Mouse (Mus musculus) embryonic facial prominence, embryonic 12.5 days (tissue): ENCODE results near the gene Trpm3. TPM values are rescaled to one million over a fixed set of nuclear protein-coding genes. Genes with fewer than 3 reads are reported as not detected.
A peak's percentile ranks its signal among the peaks of the same experiment; 100 is the strongest.

Experiments
- ATAC-seq: fragments of 200-750 bp; cut with Nextera tagmentation; 2 replicates; pipeline ENCODE4 v1.8.0; 2017; ENCODE audit not compliant: insufficient number of reproducible peaks, insufficient read depth, low FRiP score, low TSS enrichment
- H3K27ac ChIP-seq: fragments of 300-500 bp; sonication (generic); 2 replicates; pipeline ENCODE4 v1.5.1; 2016; ENCODE audit warnings: mild to moderate bottlenecking
- H3K27me3 ChIP-seq: fragments of 300-500 bp; sonication (generic); 2 replicates; pipeline ENCODE4 v1.6.1; 2016; ENCODE audit warnings: mild to moderate bottlenecking, moderate library complexity
- H3K36me3 ChIP-seq: fragments of 300-500 bp; sonication (generic); 2 replicates; pipeline ENCODE4 v1.6.1; 2016; ENCODE audit warnings: mild to moderate bottlenecking
- H3K4me1 ChIP-seq: fragments of 300-500 bp; sonication (generic); 2 replicates; pipeline ENCODE4 v1.6.1; 2016
- H3K4me2 ChIP-seq: fragments of 300-500 bp; sonication (generic); replicated peaks from 2 replicates; pipeline ENCODE4 v1.6.1; 2016; ENCODE audit warnings: mild to moderate bottlenecking, moderate library complexity
- H3K4me3 ChIP-seq: fragments of 300-500 bp; sonication (generic); 2 replicates; pipeline ENCODE4 v1.5.1; 2016; ENCODE audit warnings: mild to moderate bottlenecking
- H3K9ac ChIP-seq: fragments of 300-500 bp; sonication (generic); 2 replicates; pipeline ENCODE4 v1.6.1; 2016; ENCODE audit warnings: mild to moderate bottlenecking, moderate library complexity
- H3K9me3 ChIP-seq: fragments of 300-500 bp; sonication (generic); 2 replicates; pipeline ENCODE4 v1.6.1; 2016; ENCODE audit warnings: mild to moderate bottlenecking, moderate library complexity
- WGBS: fragments of 180-500 bp; shearing (Covaris S2); methylation state at CpG from one replicate; pipeline ENCODE4 v1.1.7; 2016; 5-methylcytosine and 5-hydroxymethylcytosine counted together
- polyA plus RNA-seq: library from polyadenylated mRNA; unstranded; fragments of >200 nt; fragmentation: Nextera tagmentation; extraction: Ambion mirVana; gene quantifications from 2 replicates; pipeline ENCODE4 v1.2.1, GENCODE M21; 2016

The Trpm3 gene
- polyA plus RNA-seq, 1 experiment from 2014 or later, result 12.5 TPM

DNA sequence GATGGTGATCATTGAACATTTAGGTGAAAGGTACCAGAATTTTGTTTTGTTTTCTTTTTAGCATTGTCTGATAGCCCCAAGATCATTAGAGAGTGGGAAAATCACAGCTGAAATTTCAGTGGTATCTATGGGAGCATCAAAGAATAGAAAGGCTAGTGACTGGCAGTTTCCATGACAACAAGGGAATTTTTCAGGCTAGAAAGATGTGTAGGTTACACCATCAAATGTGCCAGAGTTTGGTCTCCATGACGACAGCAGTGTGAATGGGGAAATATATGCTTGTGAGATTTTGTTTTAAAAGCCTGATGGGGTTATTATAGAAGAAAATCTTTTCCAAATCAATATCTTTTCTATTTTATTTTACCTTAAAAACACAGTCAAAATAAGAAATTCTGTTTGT, 50.9 kb downstream of the Trpm3 start:
- no peaks in the 10 kb centered on the region for H3K36me3 ChIP-seq
- no peaks in the 10 kb centered on the region for H3K27me3 ChIP-seq
- no peak overlapping the region for H3K4me2 ChIP-seq
- 68% methylated on average over 1 of the region's 1 CpGs for WGBS
- ATAC-seq, result no peak
- no peak overlapping the region for H3K4me3 ChIP-seq
- no peak overlapping the region for H3K9ac ChIP-seq
- no peaks in the 10 kb centered on the region for H3K9me3 ChIP-seq
- H3K4me1 ChIP-seq, result no peaks in the 10 kb centered on the region
- no peak overlapping the region for H3K27ac ChIP-seq

DNA sequence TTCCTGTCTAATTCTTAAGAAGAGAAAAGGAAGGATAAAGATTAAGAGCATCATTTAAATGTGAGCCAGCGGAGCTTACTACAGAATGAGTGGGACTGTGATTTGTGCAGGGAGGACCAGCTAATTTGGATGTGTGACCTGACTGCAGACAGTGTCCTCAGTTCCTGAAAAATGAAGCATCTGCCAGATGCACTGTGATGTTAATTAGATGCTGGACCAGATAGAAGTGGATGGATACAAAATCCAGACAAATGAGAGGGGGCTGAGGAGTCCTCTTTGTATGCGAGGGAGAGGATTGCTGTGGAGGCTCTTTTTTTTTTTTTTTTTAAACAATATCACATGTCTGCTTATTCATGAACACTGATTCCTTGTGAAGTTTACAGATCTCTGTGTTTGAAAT, 83.7 kb downstream of the Trpm3 start:
- WGBS, result 68% methylated on average over 2 of the region's 2 CpGs
- no peak overlapping the region for H3K4me2 ChIP-seq
- ATAC-seq, result no peak
- H3K9ac ChIP-seq, result no peak overlapping the region
- H3K27me3 ChIP-seq, result no peaks in the 10 kb centered on the region
- no peaks in the 10 kb centered on the region for H3K4me1 ChIP-seq
- H3K9me3 ChIP-seq, result no peaks in the 10 kb centered on the region
- no peak overlapping the region for H3K4me3 ChIP-seq
- H3K36me3 ChIP-seq, result no peaks in the 10 kb centered on the region
- H3K27ac ChIP-seq, result no peak overlapping the region

DNA sequence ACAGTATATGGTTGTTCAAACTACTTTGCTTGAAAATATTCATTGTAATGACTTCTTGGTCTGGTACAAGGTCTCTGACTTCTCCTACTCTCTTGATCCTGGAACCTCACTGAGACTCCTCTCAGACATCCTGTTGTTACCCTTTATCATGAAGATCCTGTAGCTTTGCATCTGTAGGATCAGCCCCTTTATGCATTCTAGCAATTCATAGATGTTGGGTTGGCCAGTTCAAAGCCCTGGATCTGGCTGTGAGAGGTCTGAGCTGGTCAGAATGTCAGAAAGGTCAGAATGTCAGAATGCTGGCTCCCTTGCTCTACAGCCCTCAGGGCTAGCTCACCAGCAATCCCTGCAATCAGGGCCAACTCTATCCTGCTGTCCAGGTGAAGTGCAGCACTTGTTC, 95.3 kb downstream of the Trpm3 start:
- Histone ChIP-seq H3K36me3 (no peaks in the 10 kb centered on the region), H3K9ac (no peak overlapping the region), H3K27ac (no peak overlapping the region), H3K4me3 (no peak overlapping the region), H3K27me3 (no peaks in the 10 kb centered on the region), H3K4me1 (no peaks in the 10 kb centered on the region), H3K4me2 (no peak overlapping the region), H3K9me3 (no peaks in the 10 kb centered on the region)
- no peak for ATAC-seq

DNA sequence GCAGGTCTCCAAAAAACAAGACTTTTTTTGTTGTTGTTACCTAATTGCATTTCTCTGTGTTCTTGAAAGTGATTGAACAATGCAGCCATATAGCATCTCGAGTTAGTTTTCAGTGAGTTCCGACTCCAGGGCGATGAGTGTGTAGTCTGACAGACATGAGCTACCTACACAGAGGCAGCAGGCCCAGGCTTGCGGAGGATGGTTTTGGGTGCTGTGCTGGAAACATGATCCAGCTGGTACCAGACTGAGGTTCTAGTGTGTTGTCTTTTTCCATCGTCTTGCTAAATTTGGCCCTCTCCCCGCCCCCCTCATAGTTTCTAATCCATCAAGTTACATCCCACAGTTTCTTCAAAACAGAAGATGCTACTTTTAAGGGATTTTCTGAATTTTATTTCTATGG, 110.2 kb downstream of the Trpm3 start:
- no peaks in the 10 kb centered on the region for H3K9me3 ChIP-seq
- ATAC-seq, result no peak
- no peak overlapping the region for H3K4me2 ChIP-seq
- no peaks in the 10 kb centered on the region for H3K27me3 ChIP-seq
- H3K4me1 ChIP-seq, result no peaks in the 10 kb centered on the region
- WGBS, result 77% methylated on average over 6 of the region's 6 CpGs
- no peak overlapping the region for H3K4me3 ChIP-seq
- no peak overlapping the region for H3K9ac ChIP-seq
- H3K36me3 ChIP-seq, result no peaks in the 10 kb centered on the region
- H3K27ac ChIP-seq, result no peak overlapping the region

DNA sequence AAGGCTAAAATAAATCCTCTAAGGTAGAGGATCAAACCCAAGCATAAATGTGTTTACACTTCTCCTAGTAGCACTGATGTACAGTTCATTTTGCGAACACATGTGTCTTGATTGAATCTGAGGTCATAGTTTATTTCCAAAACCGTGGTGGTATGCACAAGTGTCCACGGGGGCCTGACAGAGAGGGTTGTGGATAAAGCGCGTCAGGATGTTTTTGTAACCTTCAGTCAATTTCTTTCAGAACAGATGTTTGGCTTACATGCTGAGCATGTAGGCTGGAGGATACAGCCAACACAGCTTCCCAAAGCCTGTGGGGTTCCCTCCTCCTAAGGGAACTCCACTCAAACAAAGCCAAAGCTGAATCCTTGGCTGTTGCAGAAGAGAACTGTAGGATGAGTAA, 134.1 kb downstream of the Trpm3 start:
- no peaks in the 10 kb centered on the region for H3K4me1 ChIP-seq
- no peak overlapping the region for H3K4me2 ChIP-seq
- no peaks in the 10 kb centered on the region for H3K27me3 ChIP-seq
- 40% methylated on average over 5 of the region's 5 CpGs for WGBS
- H3K9ac ChIP-seq, result no peak overlapping the region
- H3K9me3 ChIP-seq, result no peaks in the 10 kb centered on the region
- H3K27ac ChIP-seq, result no peak overlapping the region
- ATAC-seq, result peak; percentile 69; the same call in 1 of the 2 replicates
- no peaks in the 10 kb centered on the region for H3K36me3 ChIP-seq
- H3K4me3 ChIP-seq, result no peak overlapping the region

DNA sequence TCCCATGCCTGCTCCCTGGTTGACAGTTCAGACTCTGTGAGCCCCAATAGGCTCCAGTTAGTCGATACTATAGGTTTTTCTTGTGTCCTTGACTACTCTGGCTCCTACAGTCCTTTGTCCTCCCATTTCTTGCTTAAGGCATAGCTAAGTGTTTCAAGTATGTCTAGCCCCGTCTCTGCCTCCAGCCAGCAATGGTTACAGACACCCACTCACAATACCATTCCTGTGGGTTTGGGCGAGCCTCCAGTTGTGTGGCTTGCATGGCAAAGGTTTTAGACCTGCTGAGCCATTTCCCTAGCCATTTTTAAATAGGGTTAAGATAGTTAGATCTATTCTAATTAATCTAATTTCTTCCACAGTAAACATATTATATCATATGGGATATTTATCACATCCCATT, 145.8 kb downstream of the Trpm3 start:
- 81% methylated on average over 3 of the region's 3 CpGs for WGBS
- no peak overlapping the region for H3K4me2 ChIP-seq
- H3K4me3 ChIP-seq, result no peak overlapping the region
- no peaks in the 10 kb centered on the region for H3K4me1 ChIP-seq
- no peak overlapping the region for H3K9ac ChIP-seq
- H3K27ac ChIP-seq, result no peak overlapping the region
- H3K36me3 ChIP-seq, result no peaks in the 10 kb centered on the region
- H3K9me3 ChIP-seq, result no peaks in the 10 kb centered on the region
- ATAC-seq, result no peak
- H3K27me3 ChIP-seq, result no peaks in the 10 kb centered on the region

DNA sequence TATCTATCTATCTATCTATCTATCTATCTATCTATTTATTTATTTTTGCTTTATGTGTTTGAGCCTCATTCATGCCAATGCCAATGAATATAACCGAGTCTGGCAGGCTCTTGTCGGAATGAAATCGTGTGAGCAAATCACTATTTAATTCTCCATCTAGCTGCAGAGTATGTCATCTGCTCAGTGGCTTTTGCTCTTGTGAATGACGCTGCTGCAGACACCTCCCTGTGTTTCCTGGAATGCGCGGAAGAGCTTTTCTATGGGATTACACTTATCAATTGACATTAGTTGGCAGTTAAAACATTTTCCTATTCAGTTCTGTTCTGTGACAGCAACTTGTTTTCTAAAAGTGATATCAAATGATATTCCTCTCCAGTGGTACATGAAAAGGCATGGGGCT, 153.8 kb downstream of the Trpm3 start:
- Histone ChIP-seq H3K9ac (no peak overlapping the region), H3K4me3 (no peak overlapping the region), H3K36me3 (no peaks in the 10 kb centered on the region), H3K27me3 (no peaks in the 10 kb centered on the region), H3K4me1 (no peaks in the 10 kb centered on the region), H3K9me3 (0 out of 2 replicates have a peak, but pooled peaks cover 3% of the 10 kb centered on the region), H3K27ac (no peak overlapping the region), H3K4me2 (no peak overlapping the region)
- no peak for ATAC-seq
- 85% methylated on average over 6 of the region's 6 CpGs for WGBS

DNA sequence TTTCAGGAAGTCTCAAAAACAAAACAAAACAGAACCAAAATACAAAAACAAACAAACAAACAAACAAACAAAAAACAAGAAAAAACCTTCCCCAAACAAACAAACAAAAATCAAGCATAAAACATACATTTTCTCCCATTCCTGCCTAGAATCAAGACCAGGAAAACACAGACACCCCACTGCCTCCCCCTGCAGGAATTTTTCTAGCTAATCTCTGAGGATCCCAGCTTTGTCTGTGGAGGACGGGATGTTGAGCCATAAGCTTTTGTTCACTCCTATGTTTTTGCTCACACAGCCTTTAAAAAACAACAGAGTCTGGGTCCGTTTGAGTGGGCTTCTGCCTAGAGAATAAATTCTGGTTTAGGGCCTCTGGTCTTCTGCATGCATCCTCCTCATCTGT, 162.1 kb downstream of the Trpm3 start:
- Histone ChIP-seq H3K27ac (no peak overlapping the region), H3K27me3 (no peaks in the 10 kb centered on the region; the same call in 1 of the 2 replicates), H3K9me3 (no peaks in the 10 kb centered on the region), H3K9ac (no peak overlapping the region), H3K4me2 (no peak overlapping the region), H3K36me3 (no peaks in the 10 kb centered on the region), H3K4me1 (peaks cover 5% of the 10 kb centered on the region; the same call in 1 of the 2 replicates), H3K4me3 (no peak overlapping the region)
- WGBS, result 45% methylated on average over 2 of the region's 2 CpGs
- ATAC-seq, result no peak

DNA sequence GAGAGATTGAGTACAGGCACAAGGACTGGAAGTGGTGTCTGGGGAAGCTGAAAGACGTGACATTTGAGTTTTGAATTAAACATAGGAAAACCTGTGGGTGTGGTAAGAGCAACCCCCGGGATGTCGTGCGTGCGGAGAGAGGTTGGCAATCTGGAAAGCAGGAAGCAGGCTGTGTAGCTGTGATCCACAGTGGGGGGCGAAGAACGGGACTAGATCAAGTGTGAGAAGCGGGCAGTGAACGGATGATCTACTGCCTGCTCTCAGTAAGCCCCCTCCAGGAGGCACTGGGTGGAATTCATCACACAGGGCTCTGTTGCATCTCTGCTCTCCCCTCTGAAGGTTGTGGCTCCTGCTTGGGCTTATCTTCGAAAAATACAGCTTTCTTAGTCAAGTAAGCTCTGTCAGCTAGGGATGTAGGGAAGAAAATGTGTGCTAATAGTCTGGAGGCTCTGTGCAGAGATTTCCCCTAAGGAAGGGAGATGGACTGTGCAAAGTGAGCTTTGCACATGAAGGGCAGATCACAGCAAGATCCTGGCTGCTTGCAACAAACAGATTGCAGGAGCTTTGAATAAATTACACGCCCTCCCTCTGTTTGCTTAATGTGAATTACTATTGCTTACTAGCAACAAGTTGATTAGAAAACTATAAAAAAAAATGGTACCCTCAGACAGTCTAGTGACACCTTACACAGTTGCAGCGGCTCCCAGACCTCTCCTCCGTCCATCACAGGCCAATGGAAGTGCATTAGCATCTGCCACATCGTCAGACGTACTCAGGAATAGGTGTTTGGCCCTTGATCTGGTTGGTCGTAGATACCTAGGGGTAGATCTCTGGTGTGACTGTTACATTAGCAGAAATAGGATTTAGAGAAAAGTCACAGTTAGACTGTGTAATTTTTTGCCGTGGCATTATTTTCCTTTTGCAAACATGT, 164.4 kb downstream of the Trpm3 start:
- no peak overlapping the region for H3K4me3 ChIP-seq
- no peak for ATAC-seq
- H3K9ac ChIP-seq, result no peak overlapping the region
- WGBS, result 22% methylated on average over 17 of the region's 17 CpGs
- H3K27me3 ChIP-seq, result no peaks in the 10 kb centered on the region; the same call in 1 of the 2 replicates
- H3K4me2 ChIP-seq, result peak overlapping the region; percentile 54; the same call in 1 of the 2 replicates
- no peaks in the 10 kb centered on the region for H3K36me3 ChIP-seq
- H3K27ac ChIP-seq, result no peak overlapping the region
- H3K9me3 ChIP-seq, result no peaks in the 10 kb centered on the region
- H3K4me1 ChIP-seq, result peaks cover 5% of the 10 kb centered on the region; the same call in 1 of the 2 replicates

DNA sequence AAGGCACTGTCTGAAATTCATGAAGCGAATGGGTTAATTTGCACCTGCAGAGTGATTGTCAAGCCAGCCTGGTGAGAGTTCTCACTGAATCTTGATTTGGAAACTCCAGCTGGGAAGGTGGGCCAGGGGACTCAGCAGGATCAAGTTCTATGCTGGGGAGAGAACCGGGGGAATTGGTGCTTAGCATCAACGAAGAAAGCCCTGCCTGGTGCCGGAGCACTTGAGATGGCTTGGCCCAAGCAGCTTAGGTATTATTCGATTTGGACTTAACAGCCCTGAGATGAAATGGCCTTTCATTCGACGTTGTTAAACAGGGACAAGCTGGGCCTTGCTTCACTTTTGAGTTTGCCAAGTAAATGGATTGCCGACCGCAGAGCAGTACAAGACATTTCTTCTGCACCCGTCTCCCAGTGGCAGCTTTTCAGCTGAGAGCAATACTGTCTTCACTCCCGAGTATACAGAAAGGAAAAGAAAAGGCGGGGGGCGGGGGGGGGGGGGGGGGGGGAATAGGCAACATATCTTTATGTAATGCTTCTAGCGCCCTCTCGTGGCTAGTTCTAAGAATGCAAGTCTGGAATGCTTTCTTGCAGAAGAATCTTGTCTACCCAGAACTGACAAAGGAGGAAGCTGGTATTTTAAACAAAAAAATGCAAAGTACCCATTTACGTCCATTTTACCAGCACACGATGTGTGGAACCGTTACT, 165.3 kb downstream of the Trpm3 start:
- no peaks in the 10 kb centered on the region; the same call in 1 of the 2 replicates for H3K27me3 ChIP-seq
- H3K4me2 ChIP-seq, result peak overlapping the region; percentile 54
- H3K9me3 ChIP-seq, result no peaks in the 10 kb centered on the region
- H3K4me3 ChIP-seq, result peak overlapping the region; percentile 25
- H3K27ac ChIP-seq, result no peak overlapping the region; the same call in 1 of the 2 replicates
- ATAC-seq, result no peak
- 3% methylated on average over 16 of the region's 18 CpGs for WGBS
- no peaks in the 10 kb centered on the region for H3K36me3 ChIP-seq
- no peak overlapping the region; the same call in 1 of the 2 replicates for H3K9ac ChIP-seq
- H3K4me1 ChIP-seq, result peaks cover 5% of the 10 kb centered on the region; the same call in 1 of the 2 replicates

DNA sequence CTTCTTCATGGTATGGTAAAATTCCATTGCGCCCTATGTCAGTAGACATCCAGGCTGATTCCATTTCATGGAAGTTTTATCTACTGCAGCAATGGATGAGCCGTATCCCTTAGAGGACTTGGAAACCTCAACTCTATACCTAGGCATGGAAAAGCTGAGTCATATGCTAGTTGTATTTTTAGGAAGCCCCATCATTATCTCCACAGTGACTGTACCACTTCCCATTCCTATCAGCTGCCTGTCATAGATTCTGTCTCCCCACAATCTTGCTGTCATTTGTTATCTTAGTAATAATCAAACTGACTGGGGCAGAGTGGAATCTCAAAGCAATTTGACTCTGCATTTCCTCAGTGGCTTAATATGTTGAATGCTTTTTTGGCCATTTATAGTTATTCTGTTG, 169.2 kb downstream of the Trpm3 start:
- ATAC-seq, result no peak
- Histone ChIP-seq H3K27me3 (no peaks in the 10 kb centered on the region), H3K9ac (no peak overlapping the region), H3K27ac (no peak overlapping the region), H3K36me3 (no peaks in the 10 kb centered on the region), H3K4me2 (no peak overlapping the region), H3K4me1 (peaks cover 4% of the 10 kb centered on the region; the same call in 1 of the 2 replicates), H3K9me3 (no peaks in the 10 kb centered on the region), H3K4me3 (no peak overlapping the region)
- 90% methylated on average over 2 of the region's 2 CpGs for WGBS

DNA sequence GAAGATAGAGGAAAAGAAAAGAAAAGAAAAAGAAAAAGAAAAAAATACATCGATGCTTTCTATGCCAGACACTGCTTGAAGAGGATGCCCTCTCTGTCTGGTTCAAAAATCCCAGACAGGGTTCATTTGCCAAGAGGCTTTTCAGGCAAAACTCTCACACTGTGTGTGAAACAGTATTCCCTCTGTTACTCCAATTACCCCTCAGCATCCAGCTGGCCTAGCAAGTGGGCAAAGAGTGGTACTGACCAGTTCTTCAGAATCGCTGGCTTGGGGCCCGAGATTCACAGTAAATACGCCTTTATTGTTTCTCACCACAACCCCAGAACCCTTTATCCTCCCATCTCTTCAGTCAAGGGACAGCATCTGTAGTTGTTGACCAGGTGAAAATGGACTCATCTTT, 178.5 kb downstream of the Trpm3 start:
- WGBS, result 85% methylated on average over 4 of the region's 4 CpGs
- Histone ChIP-seq H3K4me2 (no peak overlapping the region), H3K4me3 (no peak overlapping the region), H3K27ac (no peak overlapping the region), H3K9me3 (no peaks in the 10 kb centered on the region), H3K36me3 (no peaks in the 10 kb centered on the region), H3K27me3 (no peaks in the 10 kb centered on the region), H3K9ac (no peak overlapping the region), H3K4me1 (no peaks in the 10 kb centered on the region)
- no peak for ATAC-seq
